Mouse (Mus musculus): ENCODE results near the gene Cyb5b.

Gene Cyb5b

GRCm38 (mm10) chr8:107150404-107151157 is at the start of gene Cyb5b:
Gene Cyb5b (plus strand): TSS chr8:107150640.
- TF ChIP-seq GATA4 (IDR thresholded peaks at IDR 0.05; ENCODE audit: insufficient replicate concordance, low read length) = peak; percentile 96

- no peak for TF ChIP-seq GATA4 (IDR thresholded peaks at IDR 0.05; ENCODE audit: insufficient replicate concordance, low read length)
Observed at GRCm38 (mm10) chr8:107104547-107104946, 45.9 kb upstream of the Cyb5b start.

- TF ChIP-seq GATA4 (IDR thresholded peaks at IDR 0.05; ENCODE audit: insufficient replicate concordance, low read length) = no peak
Observed at GRCm38 (mm10) chr8:107108978-107109720, 41.3 kb upstream of the Cyb5b start.

- TF ChIP-seq GATA4 (IDR thresholded peaks at IDR 0.05; ENCODE audit: insufficient replicate concordance, low read length) = no peak
Observed at GRCm38 (mm10) chr8:107109816-107110435, 40.5 kb upstream of the Cyb5b start.

GRCm38 (mm10) chr8:107110629-107111330 is 39.7 kb upstream of the Cyb5b start:
- no peak for TF ChIP-seq GATA4 (IDR thresholded peaks at IDR 0.05; ENCODE audit: insufficient replicate concordance, low read length)

GRCm38 (mm10) chr8:107111340-107112105 is 38.9 kb upstream of the Cyb5b start:
- TF ChIP-seq GATA4 (IDR thresholded peaks at IDR 0.05; ENCODE audit: insufficient replicate concordance, low read length) = no peak

GRCm38 (mm10) chr8:107113209-107113608 is 37.2 kb upstream of the Cyb5b start:
- no peak for TF ChIP-seq GATA4 (IDR thresholded peaks at IDR 0.05; ENCODE audit: insufficient replicate concordance, low read length)

GRCm38 (mm10) chr8:107114150-107115007 is 36.1 kb upstream of the Cyb5b start:
- TF ChIP-seq GATA4 (IDR thresholded peaks at IDR 0.05; ENCODE audit: insufficient replicate concordance, low read length) = no peak

GRCm38 (mm10) chr8:107115008-107115320 is 35.5 kb upstream of the Cyb5b start:
- no peak for TF ChIP-seq GATA4 (IDR thresholded peaks at IDR 0.05; ENCODE audit: insufficient replicate concordance, low read length)

- no peak for TF ChIP-seq GATA4 (IDR thresholded peaks at IDR 0.05; ENCODE audit: insufficient replicate concordance, low read length)
Observed at GRCm38 (mm10) chr8:107116023-107116422, 34.4 kb upstream of the Cyb5b start.

GRCm38 (mm10) chr8:107117019-107117418 is 33.4 kb upstream of the Cyb5b start:
- TF ChIP-seq GATA4 (IDR thresholded peaks at IDR 0.05; ENCODE audit: insufficient replicate concordance, low read length) = no peak

GRCm38 (mm10) chr8:107118803-107119233 is 31.6 kb upstream of the Cyb5b start:
- TF ChIP-seq GATA4 (IDR thresholded peaks at IDR 0.05; ENCODE audit: insufficient replicate concordance, low read length) = no peak

GRCm38 (mm10) chr8:107119412-107119811 is 31.0 kb upstream of the Cyb5b start:
- TF ChIP-seq GATA4 (IDR thresholded peaks at IDR 0.05; ENCODE audit: insufficient replicate concordance, low read length) = no peak

- no peak for TF ChIP-seq GATA4 (IDR thresholded peaks at IDR 0.05; ENCODE audit: insufficient replicate concordance, low read length)
Observed at GRCm38 (mm10) chr8:107120806-107121205, 29.6 kb upstream of the Cyb5b start.
